Mouse (Mus musculus) liver (tissue): ENCODE measurements around the gene Gm20708.
"Not testable (repeated sequence)": the region's sequence is repeated elsewhere in the genome, so short reads cannot be mapped to it uniquely, and the experiment has no call there.

Experiments used
- DNase-seq: peaks from one replicate; pipeline ENCODE4 v3.0.0-alpha.2; 2020; ENCODE audit warnings: mixed read lengths

The Gm20708 gene

GRCm38 (mm10) chr11:117781199-117781821 is 28.2 kb upstream of the Gm20708 start:
- DNase-seq, result peak; percentile 66

- peak; percentile 88 for DNase-seq
Measured at GRCm38 (mm10) chr11:117781993-117782704, 27.3 kb upstream of the Gm20708 start, which contains the start of the genes Tmc8 and Tmc6. Gene Tmc8 (plus strand): TSS chr11:117782076. Gene Tmc6 (minus strand): TSS chr11:117782198.

- no peak for DNase-seq
Measured at GRCm38 (mm10) chr11:117782705-117783034, 26.8 kb upstream of the Gm20708 start.

- peak; percentile 90 for DNase-seq
Measured at GRCm38 (mm10) chr11:117783089-117783488, 26.4 kb upstream of the Gm20708 start.

- DNase-seq, result peak; percentile 91
Measured at GRCm38 (mm10) chr11:117783683-117784309, 25.7 kb upstream of the Gm20708 start.

GRCm38 (mm10) chr11:117786294-117786693 is 23.2 kb upstream of the Gm20708 start:
- DNase-seq, result peak; percentile 79

GRCm38 (mm10) chr11:117788481-117788880 is 21.0 kb upstream of the Gm20708 start:
- not testable (repeated sequence) for DNase-seq

- DNase-seq, result peak; percentile 86
Measured at GRCm38 (mm10) chr11:117790286-117790685, 19.2 kb upstream of the Gm20708 start.

- DNase-seq, result peak; percentile 80
Measured at GRCm38 (mm10) chr11:117790703-117791440, 18.6 kb upstream of the Gm20708 start.

GRCm38 (mm10) chr11:117791441-117791761 is 18.1 kb upstream of the Gm20708 start:
- DNase-seq, result no peak

- peak; percentile 96 for DNase-seq
Measured at GRCm38 (mm10) chr11:117792281-117792888, 17.1 kb upstream of the Gm20708 start.

GRCm38 (mm10) chr11:117794035-117794551 is 15.4 kb upstream of the Gm20708 start:
- no peak for DNase-seq

- peak; percentile 39 for DNase-seq
Measured at GRCm38 (mm10) chr11:117796954-117797353, 12.5 kb upstream of the Gm20708 start.

GRCm38 (mm10) chr11:117797511-117798159 is 11.8 kb upstream of the Gm20708 start, which contains the start of gene 6030468B19Rik:
Gene 6030468B19Rik (plus strand): TSS chr11:117797660.
- peak; percentile 93 for DNase-seq

GRCm38 (mm10) chr11:117798160-117798541 is 11.3 kb upstream of the Gm20708 start:
- peak; percentile 72 for DNase-seq

- DNase-seq, result peak; percentile 36
Measured at GRCm38 (mm10) chr11:117799174-117799573, 10.3 kb upstream of the Gm20708 start.

GRCm38 (mm10) chr11:117800038-117800437 is 9.4 kb upstream of the Gm20708 start:
- DNase-seq, result no peak

- DNase-seq, result no peak
Measured at GRCm38 (mm10) chr11:117801650-117802049, 7.8 kb upstream of the Gm20708 start.

GRCm38 (mm10) chr11:117803166-117803688 is 6.2 kb upstream of the Gm20708 start:
- no peak for DNase-seq

- DNase-seq, result no peak
Measured at GRCm38 (mm10) chr11:117806781-117807180, 2.7 kb upstream of the Gm20708 start.

- peak; percentile 91 for DNase-seq
Measured at GRCm38 (mm10) chr11:117810401-117811046, 1.1 kb downstream of the Gm20708 start.
